Mouse (Mus musculus) kidney, postnatal 10 days (tissue): ENCODE results near the gene Frmd8.
"Not testable (repeated sequence)": the region's sequence is repeated elsewhere in the genome, so short reads cannot be mapped to it uniquely, and the experiment has no call there.

ENCODE experiments used
- DNase-seq: peaks from one replicate; pipeline ENCODE4 v3.0.0; 2021; ENCODE audit warnings: mixed read lengths

Gene Frmd8

GRCm38 (mm10) chr19:5883935-5884334 lies 8.9 kb upstream of the Frmd8 start:
- DNase-seq = no peak

GRCm38 (mm10) chr19:5882079-5882478 lies 7.0 kb upstream of the Frmd8 start:
- not testable (repeated sequence) for DNase-seq

GRCm38 (mm10) chr19:5881155-5881554 lies 6.1 kb upstream of the Frmd8 start:
- DNase-seq = peak; percentile 49

- no peak for DNase-seq
Measured at GRCm38 (mm10) chr19:5879735-5880134, 4.7 kb upstream of the Frmd8 start.

- no peak for DNase-seq
Measured at GRCm38 (mm10) chr19:5878916-5879315, 3.8 kb upstream of the Frmd8 start.

GRCm38 (mm10) chr19:5878362-5878722 lies 3.3 kb upstream of the Frmd8 start:
- DNase-seq = peak; percentile 85

- peak; percentile 88 for DNase-seq
Measured at GRCm38 (mm10) chr19:5877618-5878361, 2.7 kb upstream of the Frmd8 start, which contains the start of gene Slc25a45. Gene Slc25a45 (plus strand): TSS chr19:5877808.

- DNase-seq = no peak
Measured at GRCm38 (mm10) chr19:5874391-5874968, 594 bp downstream of the Frmd8 start.

- no peak for DNase-seq
Measured at GRCm38 (mm10) chr19:5872931-5873556, 2.0 kb downstream of the Frmd8 start.

GRCm38 (mm10) chr19:5872528-5872927 lies 2.5 kb downstream of the Frmd8 start:
- no peak for DNase-seq

GRCm38 (mm10) chr19:5871683-5872082 lies 3.4 kb downstream of the Frmd8 start:
- DNase-seq = no peak

GRCm38 (mm10) chr19:5871273-5871672 lies 3.8 kb downstream of the Frmd8 start:
- peak; percentile 73 for DNase-seq

GRCm38 (mm10) chr19:5868096-5868495 lies 7.0 kb downstream of the Frmd8 start:
- no peak for DNase-seq

GRCm38 (mm10) chr19:5864710-5865398 lies 10.2 kb downstream of the Frmd8 start:
- DNase-seq = no peak

GRCm38 (mm10) chr19:5863776-5864175 lies 11.3 kb downstream of the Frmd8 start:
- no peak for DNase-seq

GRCm38 (mm10) chr19:5862335-5863085 lies 12.6 kb downstream of the Frmd8 start:
- no peak for DNase-seq

GRCm38 (mm10) chr19:5856604-5857003 lies 18.5 kb downstream of the Frmd8 start:
- no peak for DNase-seq

GRCm38 (mm10) chr19:5852035-5852722 lies 22.9 kb downstream of the Frmd8 start:
- no peak for DNase-seq

GRCm38 (mm10) chr19:5851481-5851971 lies 23.5 kb downstream of the Frmd8 start:
- DNase-seq = no peak

GRCm38 (mm10) chr19:5850860-5851259 lies 24.2 kb downstream of the Frmd8 start:
- no peak for DNase-seq

- peak; percentile 98 for DNase-seq
Measured at GRCm38 (mm10) chr19:5849843-5850527, 25.1 kb downstream of the Frmd8 start.
